Mouse (Mus musculus) heart, embryonic 16.5 days (tissue): ENCODE results near the gene Cep104. TPM values are rescaled to one million over a fixed set of nuclear protein-coding genes. Genes with fewer than 3 reads are reported as not detected.

Source experiments
- ATAC-seq: fragments of 200-750 bp; cut with Nextera tagmentation; replicated peaks from 2 replicates; pipeline ENCODE4 v1.8.0; 2017; ENCODE audit warnings: moderate number of reproducible peaks; ENCODE audit not compliant: insufficient read depth, low FRiP score; ENCODE audit errors: extremely low read depth
- H3K27ac ChIP-seq: fragments of 300-500 bp; sonication (generic); 2 replicates; pipeline ENCODE4 v1.5.1; 2014; ENCODE audit warnings: mild to moderate bottlenecking, low read length, control low read depth, moderate library complexity
- H3K27me3 ChIP-seq: fragments of 300-500 bp; sonication (generic); 2 replicates; pipeline ENCODE4 v1.6.1; 2014; ENCODE audit warnings: low read length, mixed read lengths; ENCODE audit not compliant: control insufficient read depth, insufficient read depth
- H3K36me3 ChIP-seq: fragments of 300-500 bp; sonication (generic); 2 replicates; pipeline ENCODE4 v1.6.1; 2014; ENCODE audit not compliant: control insufficient read depth, insufficient read depth
- H3K4me1 ChIP-seq: fragments of 300-500 bp; sonication (generic); 2 replicates; pipeline ENCODE4 v1.6.1; 2014; ENCODE audit warnings: low read length, mixed read lengths; ENCODE audit not compliant: control insufficient read depth, insufficient read depth
- H3K4me2 ChIP-seq: fragments of 300-500 bp; sonication (generic); 2 replicates; pipeline ENCODE4 v1.6.1; 2014; ENCODE audit warnings: low read depth, mild to moderate bottlenecking, control low read depth, low read length
- H3K4me3 ChIP-seq: fragments of 300-500 bp; sonication (generic); 2 replicates; pipeline ENCODE4 v1.5.1; 2014; ENCODE audit warnings: mild to moderate bottlenecking, control low read depth, low read length
- H3K9ac ChIP-seq: fragments of 300-500 bp; sonication (generic); 2 replicates; pipeline ENCODE4 v1.6.1; 2014; ENCODE audit warnings: low read length, control low read depth
- H3K9me3 ChIP-seq: fragments of 300-500 bp; sonication (generic); replicated peaks from 2 replicates; pipeline ENCODE4 v1.6.1; 2016; ENCODE audit warnings: low read length; ENCODE audit not compliant: control insufficient read depth
- WGBS: fragments of 180-500 bp; shearing (Covaris S2); extraction: QIAGEN DNeasy Blood & Tissue Kit; methylation state at CpG from one replicate; pipeline ENCODE4 v1.1.7; 2014; 5-methylcytosine and 5-hydroxymethylcytosine counted together
- polyA plus RNA-seq: library from polyadenylated mRNA; unstranded; fragments of >200 nt; fragmentation: Nextera tagmentation; extraction: Ambion mirVana; gene quantifications from 2 replicates; pipeline ENCODE4 v1.2.1, GENCODE M21; 2015

Gene Cep104
- polyA plus RNA-seq, 1 experiment from 2014 or later = 14.1 TPM

GRCm38 (mm10) chr4:153951692-153952091 is 23.3 kb upstream of the Cep104 start:
- H3K27me3 ChIP-seq = peaks cover 25% of the 10 kb centered on the region
- 53% methylated on average over 5 of the region's 5 CpGs for WGBS
- no peaks in the 10 kb centered on the region for H3K9me3 ChIP-seq
- H3K36me3 ChIP-seq = no peaks in the 10 kb centered on the region
- no peak for ATAC-seq
- no peaks in the 10 kb centered on the region for H3K4me1 ChIP-seq
- H3K27ac ChIP-seq = no peak overlapping the region
- no peak overlapping the region for H3K4me2 ChIP-seq
- no peak overlapping the region for H3K9ac ChIP-seq
- H3K4me3 ChIP-seq = no peak overlapping the region

GRCm38 (mm10) chr4:153955651-153956050 is 19.3 kb upstream of the Cep104 start:
- no peaks in the 10 kb centered on the region for H3K36me3 ChIP-seq
- peaks cover 12% of the 10 kb centered on the region for H3K4me1 ChIP-seq
- H3K27ac ChIP-seq = no peak overlapping the region
- no peak overlapping the region for H3K4me3 ChIP-seq
- no peak overlapping the region for H3K4me2 ChIP-seq
- H3K9ac ChIP-seq = no peak overlapping the region
- no peak for ATAC-seq
- no peaks in the 10 kb centered on the region for H3K9me3 ChIP-seq
- 77% methylated on average over 8 of the region's 8 CpGs for WGBS
- peaks cover 5% of the 10 kb centered on the region; the same call in 1 of the 2 replicates for H3K27me3 ChIP-seq

GRCm38 (mm10) chr4:153956569-153957405 is 18.2 kb upstream of the Cep104 start, which contains the start of gene A430005L14Rik:
Gene A430005L14Rik (plus strand): TSS chr4:153957237.
- H3K9me3 ChIP-seq = no peaks in the 10 kb centered on the region
- peak; percentile 95 for ATAC-seq
- H3K4me2 ChIP-seq = peak within 1 kb of the TSS; percentile 90
- 2% methylated on average over 67 of the region's 67 CpGs for WGBS
- H3K36me3 ChIP-seq = no peaks in the 10 kb centered on the region; the same call in 1 of the 2 replicates
- H3K27me3 ChIP-seq = peaks cover 3% of the 10 kb centered on the region; the same call in 1 of the 2 replicates
- H3K9ac ChIP-seq = peak within 1 kb of the TSS; percentile 95
- peak within 1 kb of the TSS; percentile 86 for H3K4me3 ChIP-seq
- H3K27ac ChIP-seq = peak within 1 kb of the TSS; percentile 90
- peaks cover 12% of the 10 kb centered on the region for H3K4me1 ChIP-seq

- H3K4me3 ChIP-seq = peak overlapping the region; percentile 86
- under 1% methylated on average over 32 of the region's 37 CpGs for WGBS
- ATAC-seq = no peak; the same call in 1 of the 2 replicates
- peaks cover 12% of the 10 kb centered on the region for H3K4me1 ChIP-seq
- no peaks in the 10 kb centered on the region for H3K9me3 ChIP-seq
- H3K9ac ChIP-seq = peak overlapping the region; percentile 95
- peak overlapping the region; percentile 90 for H3K27ac ChIP-seq
- H3K4me2 ChIP-seq = peak overlapping the region; percentile 90
- peaks cover 7% of the 10 kb centered on the region for H3K36me3 ChIP-seq
- H3K27me3 ChIP-seq = peaks cover 3% of the 10 kb centered on the region; the same call in 1 of the 2 replicates
Measured at GRCm38 (mm10) chr4:153957444-153958250, 17.3 kb upstream of the Cep104 start.

GRCm38 (mm10) chr4:153962631-153963030 is 12.4 kb upstream of the Cep104 start:
- no peak for ATAC-seq
- H3K4me1 ChIP-seq = peaks cover 12% of the 10 kb centered on the region
- no peaks in the 10 kb centered on the region for H3K9me3 ChIP-seq
- peaks cover 18% of the 10 kb centered on the region for H3K36me3 ChIP-seq
- no peak overlapping the region for H3K27ac ChIP-seq
- H3K4me2 ChIP-seq = no peak overlapping the region
- no peak overlapping the region for H3K9ac ChIP-seq
- no peak overlapping the region for H3K4me3 ChIP-seq
- 78% methylated on average over 7 of the region's 7 CpGs for WGBS
- no peaks in the 10 kb centered on the region for H3K27me3 ChIP-seq

- Histone ChIP-seq H3K27me3 (no peaks in the 10 kb centered on the region), H3K36me3 (peaks cover 18% of the 10 kb centered on the region), H3K4me2 (no peak overlapping the region), H3K9me3 (no peaks in the 10 kb centered on the region), H3K4me1 (no peaks in the 10 kb centered on the region), H3K27ac (no peak overlapping the region), H3K9ac (no peak overlapping the region), H3K4me3 (no peak overlapping the region)
- ATAC-seq = no peak
- WGBS = 87% methylated on average over 5 of the region's 5 CpGs
Measured at GRCm38 (mm10) chr4:153966651-153967050, 8.3 kb upstream of the Cep104 start.

- H3K27ac ChIP-seq = no peak overlapping the region
- H3K4me2 ChIP-seq = no peak overlapping the region
- H3K36me3 ChIP-seq = peaks cover 11% of the 10 kb centered on the region
- ATAC-seq = no peak
- no peaks in the 10 kb centered on the region for H3K9me3 ChIP-seq
- H3K9ac ChIP-seq = no peak overlapping the region
- no peak overlapping the region for H3K4me3 ChIP-seq
- no peaks in the 10 kb centered on the region for H3K27me3 ChIP-seq
- 78% methylated on average over 2 of the region's 2 CpGs for WGBS
- no peaks in the 10 kb centered on the region for H3K4me1 ChIP-seq
Measured at GRCm38 (mm10) chr4:153967556-153967955, 7.4 kb upstream of the Cep104 start.

- Histone ChIP-seq H3K4me3 (no peak overlapping the region), H3K36me3 (peaks cover 10% of the 10 kb centered on the region), H3K9ac (no peak overlapping the region), H3K4me2 (no peak overlapping the region), H3K4me1 (no peaks in the 10 kb centered on the region), H3K27me3 (no peaks in the 10 kb centered on the region), H3K9me3 (no peaks in the 10 kb centered on the region), H3K27ac (no peak overlapping the region)
- 86% methylated on average over 2 of the region's 2 CpGs for WGBS
- no peak for ATAC-seq
Measured at GRCm38 (mm10) chr4:153968063-153968462, 6.9 kb upstream of the Cep104 start.

- H3K27ac ChIP-seq = no peak overlapping the region
Measured at GRCm38 (mm10) chr4:153975292-153975662, 283 bp downstream of the Cep104 start.

More at GRCm38 (mm10) chr4:153975292-153975662, 283 bp downstream of the Cep104 start:
- peak overlapping the region; percentile 85 for H3K4me3 ChIP-seq
- H3K4me1 ChIP-seq = peaks cover 7% of the 10 kb centered on the region
- H3K9me3 ChIP-seq = no peaks in the 10 kb centered on the region
- H3K27me3 ChIP-seq = no peaks in the 10 kb centered on the region
- under 1% methylated on average over 33 of the region's 33 CpGs for WGBS
- peak; percentile 54 for ATAC-seq
- peak overlapping the region; percentile 86 for H3K4me2 ChIP-seq
- peak overlapping the region; percentile 88 for H3K9ac ChIP-seq
- H3K36me3 ChIP-seq = peaks cover 7% of the 10 kb centered on the region; the same call in 1 of the 2 replicates
